Mouse (Mus musculus): ENCODE measurements around the gene Lipn.

GRCm38 (mm10) chr19:34078130-34078529 is 11.0 kb downstream of the Lipn start:
- TF ChIP-seq CTCF (IDR thresholded peaks at IDR 0.05; ENCODE audit: borderline replicate concordance, insufficient read depth, low read depth, low read length): no peak
- no peak for TF ChIP-seq POLR2A (IDR thresholded peaks at IDR 0.05; ENCODE audit: borderline replicate concordance, insufficient read depth, low read length)

Data from cerebellum, adult 2 months (tissue).